Mouse (Mus musculus): ENCODE measurements around the gene Dgkz.

Dgkz gene

DNA sequence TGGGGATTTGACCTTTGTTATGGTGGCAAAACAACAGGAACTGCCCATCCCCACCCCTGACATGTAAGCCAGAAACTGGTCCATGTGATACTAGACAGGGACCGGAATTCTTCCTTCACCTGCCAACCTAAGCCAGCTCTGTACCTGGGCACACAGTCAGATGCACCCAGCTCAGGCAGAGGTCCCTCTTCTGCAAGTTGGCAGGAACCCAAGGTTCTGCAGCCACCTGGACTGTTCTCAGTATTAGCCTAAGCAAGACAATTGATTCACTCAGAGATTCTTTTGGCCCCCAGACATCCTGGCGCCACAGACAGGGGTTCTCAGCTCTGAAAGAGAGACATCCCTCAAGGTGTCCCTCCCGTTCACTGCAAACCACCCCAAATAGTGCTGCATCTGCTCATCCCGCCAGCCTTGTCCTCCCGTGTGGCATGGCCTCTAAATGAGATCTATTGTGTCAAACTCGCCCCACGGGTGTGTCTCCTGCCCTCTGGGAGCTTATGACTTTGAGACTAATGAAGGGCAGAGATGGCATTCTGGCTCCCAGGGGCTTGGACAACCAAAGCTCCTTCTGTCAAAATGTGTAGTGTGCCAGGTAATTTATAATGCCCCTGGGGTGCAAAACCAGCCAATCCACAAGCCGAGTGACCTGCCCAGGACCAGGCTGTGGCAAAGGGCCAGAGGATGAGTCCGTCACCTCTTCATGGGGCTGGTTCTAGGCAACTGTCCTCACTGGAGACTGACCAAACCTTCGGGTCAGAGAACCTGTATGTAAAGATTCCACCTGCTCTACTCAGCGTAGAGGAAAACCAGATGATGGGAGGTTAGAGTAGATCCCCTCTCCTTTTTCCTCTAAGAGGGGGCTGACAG is 15.9 kb downstream of the Dgkz start:
- DNase-seq, result no peak

DNA sequence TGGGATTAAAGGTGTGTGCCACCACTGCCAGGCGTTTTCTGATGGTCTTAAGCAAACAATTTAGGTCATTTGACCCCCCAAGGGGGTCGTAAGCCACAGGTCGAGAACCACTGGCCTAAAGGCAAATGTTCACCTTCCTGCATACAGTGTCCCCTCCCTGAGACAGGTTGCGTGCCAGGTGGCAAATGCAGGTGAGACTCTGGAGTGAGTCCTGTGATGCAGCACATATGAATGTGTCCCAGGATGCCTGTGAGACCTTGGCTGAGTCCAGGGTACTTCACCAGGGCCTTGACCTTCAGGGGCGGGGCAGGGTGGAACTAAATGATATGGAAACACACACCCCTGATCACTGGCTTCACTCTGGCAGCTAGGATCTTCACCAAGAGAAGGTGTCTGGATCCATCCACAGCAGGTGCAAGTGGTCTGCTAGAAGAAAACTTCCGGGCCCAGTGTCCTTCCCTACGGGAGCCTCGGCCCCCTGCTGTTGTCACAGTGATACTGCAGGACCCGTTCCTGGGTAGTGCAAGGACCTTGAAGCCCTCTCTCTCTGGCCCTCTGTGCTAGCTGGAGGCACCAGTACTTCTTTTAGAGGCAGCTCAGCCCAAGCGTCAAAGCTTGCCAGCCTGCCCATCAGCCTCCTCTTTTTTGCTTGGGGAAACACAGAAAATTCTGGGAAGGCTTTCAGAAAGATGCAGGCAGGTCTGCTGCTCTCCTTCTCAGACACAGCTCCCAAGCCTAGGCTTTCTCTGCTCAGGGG is 16.8 kb downstream of the Dgkz start:
- DNase-seq, result peak; percentile 81

DNA sequence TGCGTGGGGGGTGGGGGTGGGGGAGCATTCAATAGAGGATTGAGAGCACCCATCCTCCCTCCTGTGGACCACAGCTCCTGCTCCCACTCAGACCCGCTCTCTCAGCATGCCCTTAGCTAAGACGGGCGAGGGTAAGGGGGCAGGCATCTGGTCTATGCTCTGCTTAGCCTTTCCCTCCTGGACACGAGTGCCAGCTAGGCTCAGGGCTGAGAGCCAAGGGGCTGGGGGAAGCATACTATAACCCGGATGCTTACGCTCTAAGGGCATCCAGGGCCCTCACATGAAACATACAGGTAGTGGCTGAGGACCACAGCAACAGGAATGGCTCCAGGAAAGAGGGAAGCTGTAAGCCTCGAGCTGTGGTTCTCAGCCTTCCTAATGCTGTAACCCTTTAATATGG is 17.6 kb downstream of the Dgkz start:
- DNase-seq, result no peak

DNA sequence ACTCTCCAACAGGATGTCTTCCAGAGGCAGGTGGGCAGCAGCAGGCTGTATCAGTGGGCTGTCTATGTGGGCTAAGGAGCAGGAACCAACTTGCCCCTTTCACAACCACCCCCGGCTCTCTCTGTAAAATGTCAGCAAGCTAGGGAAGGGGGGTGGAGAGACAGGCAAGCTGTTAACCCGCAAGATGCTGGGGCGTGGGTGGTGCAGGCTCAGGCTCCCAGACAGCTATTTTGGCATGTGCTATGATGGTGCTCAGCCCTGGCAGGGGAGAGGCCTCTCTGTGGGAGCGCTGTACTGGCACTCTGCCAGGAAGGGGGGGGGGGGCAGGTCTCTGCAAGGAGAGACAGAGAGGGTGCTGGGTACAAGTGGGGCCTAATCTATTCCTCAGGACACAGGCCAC is 18.6 kb downstream of the Dgkz start:
- peak; percentile 86 for DNase-seq

DNA sequence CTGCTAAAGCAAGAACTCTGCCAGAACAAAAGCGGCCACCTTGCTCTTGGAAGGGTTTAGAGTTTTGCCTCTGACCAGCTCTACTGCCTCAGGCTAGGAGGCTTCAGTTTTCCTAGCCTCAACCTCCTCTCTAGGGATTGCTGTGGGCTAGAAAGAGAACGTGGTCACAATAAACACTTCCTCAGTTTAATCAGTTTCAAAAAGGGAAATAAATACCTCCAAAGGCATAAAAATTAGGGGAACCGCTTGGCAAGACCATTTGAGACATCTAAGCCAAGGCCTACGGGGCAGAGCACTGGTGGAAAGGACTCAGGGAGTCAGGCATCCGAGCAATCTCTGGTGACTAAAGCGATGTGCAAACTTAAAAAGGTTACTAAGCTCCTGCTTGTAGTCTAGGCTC is 19.8 kb downstream of the Dgkz start:
- DNase-seq, result no peak

DNA sequence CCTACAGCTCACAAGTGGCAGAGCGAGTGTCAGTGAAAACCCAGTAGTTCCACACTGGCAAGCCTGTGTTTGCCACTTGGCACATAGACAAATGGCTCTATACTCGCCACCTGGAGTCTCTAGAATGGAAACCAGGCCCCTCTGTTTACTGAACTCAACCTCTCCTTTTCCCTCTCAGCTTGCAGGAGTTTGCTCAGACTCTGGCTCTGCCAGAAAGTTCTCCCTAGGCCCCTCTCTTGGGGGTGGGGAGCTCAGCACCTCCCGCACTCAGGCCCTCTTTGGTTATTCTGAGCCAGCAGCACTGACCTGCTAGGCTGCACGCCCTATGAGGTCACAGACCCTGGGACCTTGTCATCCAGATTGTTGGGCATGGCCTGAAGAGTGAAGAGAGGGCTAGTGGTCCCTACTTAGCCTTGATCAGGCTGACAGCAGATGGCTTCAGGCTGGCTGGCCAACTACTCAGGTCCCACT is 20.5 kb downstream of the Dgkz start:
- DNase-seq, result no peak

DNA sequence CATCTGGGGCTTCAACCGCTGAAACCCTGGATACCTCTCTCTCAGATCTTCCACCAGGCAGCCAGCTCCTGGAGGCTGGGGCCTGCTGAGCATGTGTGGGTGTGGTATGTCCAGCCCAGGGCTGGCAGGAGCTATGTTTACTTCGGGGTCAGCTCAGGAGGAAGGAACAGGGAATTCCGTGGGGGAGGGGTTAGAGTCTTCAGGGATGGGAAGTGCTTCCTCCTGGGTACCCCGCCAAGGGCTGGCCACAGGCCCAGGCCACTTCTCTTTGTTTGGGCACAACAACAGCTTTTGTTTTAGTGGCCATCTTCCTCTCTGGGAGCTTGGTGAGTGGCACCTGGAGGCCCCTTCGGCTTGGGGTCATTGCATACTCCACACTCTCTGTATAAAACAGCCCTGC is 21.8 kb downstream of the Dgkz start:
- DNase-seq, result no peak

DNA sequence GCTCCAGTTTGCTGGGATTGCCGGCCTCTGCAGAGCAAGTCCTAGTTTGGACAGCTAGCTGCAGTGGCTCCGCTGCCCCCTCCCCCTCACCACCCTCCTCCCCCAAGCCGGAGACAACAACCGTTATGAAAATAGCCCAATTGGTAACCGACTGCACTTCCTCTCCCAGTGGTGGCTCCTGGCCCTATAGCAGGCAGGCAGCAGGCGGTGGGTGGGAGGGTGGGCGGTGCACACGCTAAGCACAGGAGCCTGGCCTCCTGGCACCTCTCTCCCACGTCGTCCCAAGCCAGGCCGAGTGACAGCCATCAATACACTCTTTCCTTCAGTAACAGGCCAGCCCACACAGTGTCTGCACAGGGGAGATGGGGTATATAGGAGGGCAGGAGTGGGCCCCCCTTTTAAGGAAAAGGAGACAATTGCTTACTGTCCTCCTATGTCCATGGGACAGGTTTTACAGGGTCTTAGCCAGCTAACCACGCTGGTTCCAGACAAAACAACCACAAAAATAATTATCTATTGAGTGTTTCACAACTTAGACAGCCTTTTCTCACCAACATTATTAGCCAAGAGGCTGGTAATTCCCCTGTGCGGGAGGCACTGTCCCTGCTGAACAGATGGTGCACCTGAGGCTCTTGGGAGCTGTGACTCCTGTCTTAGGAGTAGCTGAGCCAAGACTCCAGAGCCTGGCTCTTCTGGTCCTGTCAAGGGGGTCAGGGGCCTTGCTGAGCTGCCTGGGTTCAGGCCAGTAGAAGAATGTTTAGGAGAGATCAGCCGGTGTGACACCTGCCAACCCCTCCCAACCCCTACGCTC is 25.2 kb downstream of the Dgkz start:
- peak; percentile 81 for DNase-seq

DNA sequence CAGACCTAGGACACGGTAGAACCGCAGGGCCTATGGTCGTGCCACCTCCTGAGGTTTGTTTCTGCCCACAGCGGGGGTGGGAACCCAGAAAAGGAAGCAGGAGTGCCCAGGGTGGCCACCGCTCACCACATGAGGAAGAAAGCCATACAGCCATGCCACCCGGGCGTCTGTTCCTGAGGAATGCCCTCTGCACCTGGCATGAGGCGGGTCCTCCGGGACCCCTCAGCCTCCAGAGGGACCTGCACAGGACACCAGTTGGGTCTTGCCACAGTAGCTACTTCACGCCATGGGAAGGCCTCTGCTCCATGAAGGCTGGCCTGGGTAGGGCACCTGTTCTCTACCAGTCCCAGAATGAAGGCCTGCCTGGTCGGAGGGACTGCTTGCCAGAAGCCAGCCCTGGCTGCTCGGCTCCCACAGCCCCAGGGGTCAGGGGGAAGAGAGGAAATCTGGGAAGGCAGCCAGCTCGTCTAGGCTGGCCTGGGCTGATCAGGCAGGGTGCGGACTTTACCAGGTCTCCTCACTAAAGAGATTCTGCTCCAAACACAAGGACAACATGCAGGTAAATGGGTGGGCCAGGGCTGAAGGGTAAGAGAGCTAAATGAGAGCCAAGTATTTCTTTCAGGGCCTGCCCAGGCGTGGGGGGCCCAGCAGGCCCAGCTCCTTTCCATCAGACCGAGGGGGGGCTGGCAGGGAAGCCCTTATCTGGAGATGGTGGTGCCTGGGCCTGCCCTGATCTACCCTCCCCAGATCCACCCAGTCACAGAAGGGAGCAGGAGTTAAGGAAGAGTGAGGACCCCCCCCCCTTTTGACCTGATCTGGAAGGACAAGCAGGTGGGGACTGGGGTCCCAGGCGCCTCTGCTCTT is 26.0 kb downstream of the Dgkz start:
- peak; percentile 63 for DNase-seq

DNA sequence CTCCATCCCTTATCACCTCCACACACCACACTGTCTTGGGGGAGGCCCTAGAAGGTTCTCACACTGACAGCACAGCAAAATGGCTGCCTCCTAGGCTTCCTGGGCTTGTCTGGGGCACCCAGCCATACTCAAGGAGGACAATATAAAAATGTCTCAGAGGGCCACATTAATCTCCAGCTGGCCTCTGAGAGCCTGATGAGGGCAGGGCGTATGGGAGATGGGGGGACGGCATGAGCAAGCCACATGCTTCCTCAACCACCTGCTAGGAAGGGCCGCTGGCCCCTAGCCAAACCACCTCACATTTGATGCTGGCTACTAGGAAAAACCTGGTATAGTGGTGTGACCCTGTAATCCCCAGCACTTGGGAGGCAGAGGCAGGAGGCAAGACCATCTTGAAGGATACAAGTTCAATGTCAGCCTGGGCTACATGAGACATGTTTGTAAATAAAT is 26.8 kb downstream of the Dgkz start:
- peak; percentile 36 for DNase-seq

DNA sequence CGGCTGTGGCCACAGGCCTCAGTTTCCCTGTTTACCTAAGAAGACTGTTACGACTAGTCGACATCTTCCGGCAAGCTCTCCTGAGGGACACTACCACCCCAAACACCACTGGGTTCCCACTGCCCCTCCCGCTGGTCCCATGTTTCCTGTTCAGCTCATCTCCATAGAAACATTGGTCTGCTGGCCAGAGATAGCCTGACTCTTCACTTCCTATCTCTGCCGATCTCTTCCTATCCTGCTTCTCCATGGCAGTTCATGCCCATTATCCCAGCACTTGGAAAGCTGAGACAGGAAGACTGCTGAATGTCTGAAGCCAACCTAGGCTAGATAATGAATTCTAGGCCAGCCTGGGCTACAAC is 27.5 kb downstream of the Dgkz start:
- peak; percentile 37 for DNase-seq

DNA sequence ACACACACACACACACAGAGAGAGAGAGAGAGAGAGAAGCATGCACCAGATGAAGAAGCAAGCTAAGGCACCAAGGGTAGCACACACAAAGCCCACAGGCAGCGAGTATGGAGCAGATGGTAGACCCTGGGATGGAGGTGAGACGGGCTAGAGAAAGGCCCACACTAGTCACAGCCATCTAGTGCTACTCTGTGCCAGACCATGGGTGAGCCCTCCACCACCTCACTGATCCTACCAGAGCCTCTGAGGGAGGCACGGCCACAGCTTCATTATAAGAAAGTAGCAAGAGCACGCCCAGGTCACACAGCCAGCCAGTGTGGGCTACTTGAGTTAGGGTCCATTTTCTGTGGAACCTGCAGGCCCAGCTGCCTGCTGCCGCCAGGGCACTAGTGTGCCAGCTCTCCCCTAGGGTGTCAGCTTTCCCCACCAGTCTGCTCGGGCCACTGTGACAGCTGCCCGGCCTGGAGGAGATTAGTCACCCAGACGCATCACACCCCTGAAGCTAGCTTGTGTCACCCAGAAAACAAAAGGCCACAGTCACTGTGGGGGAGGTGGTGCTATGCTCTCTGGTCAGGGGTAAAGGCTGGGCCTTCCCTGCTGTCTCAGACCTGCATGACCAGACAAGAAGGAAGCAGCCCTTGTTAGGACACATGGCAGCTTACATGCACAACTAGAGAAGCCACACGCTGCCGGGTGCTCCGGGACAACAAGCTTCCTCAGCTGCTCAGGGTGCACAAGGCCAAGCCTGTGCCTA is 28.1 kb downstream of the Dgkz start:
- DNase-seq, result no peak

DNA sequence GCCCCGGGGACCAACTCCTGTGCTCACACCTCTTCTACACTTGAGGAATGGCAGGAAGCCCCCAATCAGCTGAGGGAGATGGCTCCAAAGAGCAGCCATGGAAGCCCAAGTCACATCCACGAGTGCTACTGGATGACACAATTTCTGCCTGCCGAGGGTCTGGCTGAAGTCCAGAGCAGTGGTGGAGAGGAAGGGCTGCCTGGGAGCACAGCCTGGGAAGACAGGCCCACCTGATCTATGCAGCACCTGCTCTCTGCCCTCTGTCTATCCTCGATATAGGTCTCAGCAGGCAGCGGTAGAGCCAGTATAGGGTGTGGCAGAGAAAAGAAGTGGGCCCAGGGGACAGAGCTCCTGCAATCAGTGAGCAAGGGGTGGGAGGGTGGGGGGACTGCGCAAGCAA is 28.8 kb downstream of the Dgkz start:
- DNase-seq, result no peak

DNA sequence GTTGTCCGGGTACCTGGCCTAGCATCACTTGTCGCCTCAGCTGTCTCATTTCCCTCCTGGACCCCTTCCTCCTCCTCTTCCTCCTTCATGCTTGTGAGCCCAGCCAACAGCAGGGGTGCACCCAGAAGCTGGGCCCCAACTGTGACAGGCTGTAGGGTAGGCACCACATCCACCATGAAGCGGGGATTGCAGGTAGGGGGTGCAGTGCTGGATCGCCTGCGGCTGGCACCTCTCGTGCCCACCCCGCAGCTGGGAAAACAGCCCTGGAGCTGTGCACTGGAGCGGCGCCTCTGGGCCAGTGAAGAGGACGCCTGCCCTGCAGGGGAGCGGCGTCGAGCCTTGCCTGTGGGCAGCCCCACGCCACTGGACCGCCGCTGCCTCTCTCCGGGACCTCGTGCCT is 30.2 kb downstream of the Dgkz start, which contains the start of gene Gm9821:
Gene Gm9821, plus strand, starts transcription at position 221 of the 400 bp plus-strand sequence.
- peak; percentile 35 for DNase-seq

DNA sequence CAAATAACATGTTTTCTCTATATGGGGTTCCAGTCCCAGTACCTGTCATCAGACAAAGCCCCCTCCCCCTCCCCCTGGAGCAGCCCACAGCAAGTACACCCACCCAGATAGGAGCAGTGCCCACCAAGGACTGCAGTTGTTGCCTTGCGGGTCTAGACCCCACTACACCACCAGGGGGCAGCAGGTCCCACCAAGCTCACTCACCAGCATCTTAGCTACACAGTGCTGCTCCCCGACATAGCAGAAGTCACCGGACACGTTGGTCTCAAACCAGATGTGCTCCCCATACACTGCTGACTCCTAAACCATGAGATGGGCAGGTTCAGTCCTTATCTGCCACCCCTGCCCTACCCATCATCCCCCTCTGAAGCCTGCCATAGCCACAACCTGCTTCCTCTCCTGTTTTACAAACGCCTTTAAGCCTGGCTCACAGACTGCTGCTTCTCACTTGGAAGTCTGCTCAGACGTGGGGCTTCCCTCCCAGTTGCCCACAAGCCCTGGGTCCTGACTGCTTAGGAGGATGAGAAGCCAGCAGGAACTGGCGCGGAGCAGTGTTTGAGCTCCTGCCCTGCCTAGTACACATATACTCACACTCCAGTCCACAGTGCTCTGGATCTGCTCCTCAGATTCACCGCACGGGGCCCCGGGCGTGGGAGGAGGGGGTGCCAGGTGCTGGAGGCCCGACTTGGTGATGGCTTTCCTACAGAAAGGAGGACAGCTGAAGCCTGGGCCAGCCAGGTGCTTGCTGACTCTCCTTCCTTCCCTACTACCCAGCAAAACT is 31.3 kb downstream of the Dgkz start:
- DNase-seq, result peak; percentile 91

DNA sequence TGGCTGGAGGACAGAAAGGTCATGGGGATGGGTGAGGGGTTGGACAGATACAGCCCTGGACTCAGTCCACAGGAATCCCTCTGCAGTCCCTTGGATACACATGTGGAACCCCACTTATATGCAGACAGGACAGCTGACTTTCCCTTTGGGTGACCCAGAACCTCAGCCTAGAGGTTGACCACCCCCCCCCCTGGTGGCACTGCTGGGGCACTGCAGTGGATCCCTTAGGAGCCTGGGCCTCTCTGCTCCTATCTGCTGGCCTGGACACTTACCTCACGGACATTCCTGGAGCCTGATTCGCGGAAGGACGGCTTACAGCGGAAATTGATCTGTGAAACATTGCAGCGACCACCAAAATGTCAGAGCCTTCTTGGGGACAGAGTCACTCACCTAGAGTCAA is 33.3 kb downstream of the Dgkz start:
- no peak for DNase-seq

DNA sequence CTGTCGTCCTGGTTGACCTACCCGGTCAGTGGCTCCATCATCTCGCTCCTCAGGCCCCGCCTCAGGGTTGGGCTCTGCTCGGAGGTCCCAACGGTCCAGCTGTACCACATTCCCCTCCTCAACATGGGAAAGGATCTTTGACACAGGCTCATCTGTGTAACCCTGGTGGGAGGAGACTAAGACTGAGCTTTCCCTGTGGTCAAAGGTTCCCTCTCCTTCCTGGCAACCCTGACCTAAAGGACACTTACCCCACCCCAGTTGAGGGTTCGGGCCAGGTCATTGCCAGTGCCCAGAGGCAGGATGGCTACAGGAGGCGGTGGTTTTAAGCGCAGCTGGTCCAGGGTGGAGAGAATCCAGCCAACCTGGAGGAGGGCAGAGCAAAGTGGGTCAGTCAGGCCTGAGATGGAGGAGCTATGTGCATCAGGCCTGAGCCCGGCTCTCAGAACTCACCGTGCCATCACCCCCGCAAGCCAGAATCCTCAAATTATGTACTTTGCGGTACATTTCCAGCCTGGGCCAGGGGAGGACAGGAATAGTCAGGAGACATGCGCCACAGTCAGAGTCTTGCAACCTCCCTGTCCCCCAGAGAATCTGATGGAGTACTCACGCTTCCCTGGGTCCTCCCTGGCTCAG is 36.2 kb downstream of the Dgkz start:
- no peak for DNase-seq

DNA sequence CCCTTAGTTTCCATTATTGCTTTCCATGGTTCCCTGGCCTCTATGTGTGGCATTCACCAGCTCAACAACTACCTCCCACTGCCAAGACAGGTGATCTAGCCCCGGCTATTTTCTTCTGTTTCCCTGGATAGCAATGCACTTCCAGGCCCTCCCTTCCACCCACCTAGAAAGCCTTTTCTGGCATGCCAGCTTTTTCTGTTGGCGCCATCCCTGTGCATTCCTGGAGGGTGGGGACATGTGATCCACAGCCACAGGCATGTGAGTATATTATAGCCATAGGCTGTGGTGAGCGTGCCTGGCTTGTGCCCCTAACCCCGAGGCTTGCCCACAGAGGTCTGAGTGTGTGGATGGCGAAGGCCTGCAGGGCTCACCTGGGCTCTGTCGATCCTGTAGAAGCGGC is 39.5 kb downstream of the Dgkz start:
- DNase-seq, result no peak

DNA sequence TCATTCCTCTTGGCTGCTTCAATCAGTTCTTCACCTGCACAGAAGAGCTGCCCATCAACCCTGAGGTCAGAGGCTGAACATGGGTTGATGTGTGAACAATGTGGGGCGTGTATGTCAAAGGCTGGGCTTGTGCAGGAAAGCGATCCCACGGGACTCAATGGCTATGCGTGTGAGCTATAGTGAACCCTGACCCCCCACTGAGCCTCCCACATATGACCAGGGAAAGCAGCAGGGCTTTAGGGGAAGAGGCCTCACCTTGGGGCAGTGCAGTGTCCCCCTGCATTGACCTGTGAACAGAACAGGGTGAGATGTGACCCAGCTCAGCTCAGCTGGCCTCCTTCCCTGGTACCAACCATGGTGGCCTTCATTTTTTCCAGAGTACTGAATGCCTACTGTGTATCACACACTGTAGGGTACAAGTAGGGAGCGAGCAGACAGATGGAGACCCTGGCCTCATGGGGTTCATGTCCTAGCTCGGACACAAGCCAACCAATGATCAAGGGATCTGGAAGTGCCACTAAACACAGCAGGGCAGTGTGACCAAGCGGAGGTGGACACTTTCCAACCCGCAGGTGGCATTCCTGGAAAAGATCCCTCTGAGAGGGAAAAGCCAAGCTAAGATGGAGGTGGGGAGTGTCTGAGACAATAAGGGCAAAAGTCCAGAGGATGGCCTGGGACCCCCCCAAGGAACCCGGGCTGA is 40.7 kb downstream of the Dgkz start:
- no peak for DNase-seq

All from thymus, postnatal 14 days (tissue).